Mouse (Mus musculus) lung, postnatal 14 days (tissue): ENCODE data around the gene Mllt10.

Experiments used
- DNase-seq: peaks from one replicate; pipeline ENCODE4 v3.0.0; 2021

Mllt10 gene

DNA sequence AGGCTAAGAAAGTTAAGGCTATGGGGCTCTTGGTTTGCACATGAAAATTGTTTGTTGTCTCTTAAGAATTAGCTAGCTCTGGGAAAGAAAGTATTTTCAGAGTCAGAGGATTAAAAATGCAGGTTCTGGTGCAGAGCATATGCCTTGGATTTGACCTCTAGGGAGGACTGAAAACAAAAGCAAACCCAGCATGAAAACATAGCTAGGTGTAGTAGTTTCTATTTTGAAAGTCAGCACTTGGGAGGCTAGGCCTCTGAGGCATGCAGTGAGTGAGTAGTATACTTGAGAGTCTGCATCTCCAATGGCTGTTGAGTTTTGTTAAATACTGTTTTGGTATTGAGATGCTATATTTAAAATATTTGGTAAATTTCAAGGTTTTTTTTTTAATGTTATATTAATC, 39.3 kb downstream of the Mllt10 start:
- no peak for DNase-seq

DNA sequence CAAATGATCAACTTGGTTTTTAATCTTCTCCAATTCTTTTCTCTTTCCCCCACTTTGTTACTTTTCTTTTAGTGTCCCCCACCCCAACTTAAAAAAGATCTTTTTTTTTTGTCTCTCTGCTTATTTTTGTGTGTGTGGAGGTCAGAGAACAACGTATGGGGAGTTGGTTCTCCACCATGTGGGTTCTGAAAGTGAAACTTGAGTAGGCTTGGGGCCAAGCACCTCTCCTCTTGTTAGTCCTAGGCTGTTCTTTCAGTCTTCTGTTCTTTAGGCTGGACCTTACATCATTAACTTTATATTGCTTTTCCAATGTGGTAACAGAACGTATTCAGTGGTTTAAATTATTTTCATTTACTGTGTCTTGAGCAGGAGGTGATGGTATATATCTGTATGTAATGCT, 40.8 kb downstream of the Mllt10 start:
- DNase-seq: no peak

DNA sequence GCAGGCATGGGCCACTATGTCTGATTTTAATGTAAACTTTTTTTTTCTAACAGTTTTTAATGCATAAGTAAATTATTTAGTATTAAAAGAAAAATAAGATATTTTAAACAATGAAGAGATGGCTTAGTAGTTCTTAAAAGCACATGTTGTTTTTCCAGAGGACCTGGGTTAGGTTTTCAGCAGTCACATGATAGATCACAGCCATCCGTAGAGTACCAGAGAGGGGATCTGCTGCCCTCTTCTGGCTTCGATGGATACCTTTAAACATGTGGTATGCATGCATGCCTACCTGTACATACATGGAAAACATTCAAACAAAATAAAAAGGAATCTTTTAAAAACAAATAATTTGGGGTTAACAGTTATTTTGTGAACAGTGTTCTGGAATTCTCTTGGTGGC, 45.9 kb downstream of the Mllt10 start:
- no peak for DNase-seq

DNA sequence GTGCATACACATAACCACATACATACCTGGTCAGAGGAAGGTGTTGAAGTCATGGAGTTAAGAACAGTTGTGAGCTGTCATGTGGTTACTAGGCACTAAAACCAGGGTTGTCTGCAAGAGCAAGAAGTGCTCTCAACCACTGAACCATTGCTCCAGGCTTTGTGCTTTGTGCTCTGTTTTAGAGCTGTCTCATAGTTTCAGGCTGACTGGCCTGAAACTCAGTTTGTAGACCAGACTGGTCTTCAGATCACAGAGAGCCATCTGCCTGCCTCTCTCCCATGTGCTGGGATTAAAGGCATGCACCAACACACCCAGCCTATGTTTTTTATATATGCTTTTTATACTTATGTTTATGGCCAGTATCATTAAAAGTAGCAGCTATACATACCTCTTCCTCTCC, 52.5 kb downstream of the Mllt10 start:
- no peak for DNase-seq

DNA sequence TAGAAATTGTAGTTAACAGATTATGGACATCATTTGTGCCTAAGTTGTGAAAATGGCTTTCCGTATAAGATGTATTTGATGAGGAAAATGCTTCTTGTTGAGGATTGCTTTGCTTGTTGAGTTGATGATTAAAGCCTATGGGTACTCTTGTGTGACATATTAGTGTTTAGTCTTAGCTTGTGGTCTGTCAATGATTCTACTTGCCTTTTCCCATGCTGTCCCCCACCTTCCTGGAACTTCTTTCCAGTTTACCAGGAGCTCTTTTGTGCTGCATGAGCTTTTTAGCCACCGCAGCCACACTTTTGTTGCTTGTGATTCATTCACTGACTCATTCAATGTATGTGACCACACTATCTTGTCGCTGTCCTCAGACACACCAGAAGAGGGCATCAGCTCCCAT, 53.2 kb downstream of the Mllt10 start:
- DNase-seq: no peak

DNA sequence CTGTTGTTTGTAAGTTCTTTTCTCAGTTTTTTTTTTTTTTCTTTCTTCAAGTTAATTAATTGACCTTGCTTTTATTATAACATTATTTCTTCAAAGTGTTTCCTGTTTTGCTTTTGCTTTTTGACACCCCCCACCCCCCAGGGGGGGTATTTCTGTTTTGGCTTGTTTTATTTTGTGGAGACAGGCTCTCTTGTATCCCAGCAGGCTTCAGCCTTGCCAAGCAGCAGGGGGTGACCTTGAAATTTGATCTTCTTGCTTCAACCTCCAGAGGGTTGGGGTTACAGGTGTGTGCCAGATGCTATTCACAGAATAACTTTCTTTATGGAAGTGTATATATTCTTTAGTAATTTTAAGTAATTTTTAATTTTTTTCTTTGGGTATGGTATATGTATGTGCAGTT, 56.4 kb downstream of the Mllt10 start:
- DNase-seq: no peak

DNA sequence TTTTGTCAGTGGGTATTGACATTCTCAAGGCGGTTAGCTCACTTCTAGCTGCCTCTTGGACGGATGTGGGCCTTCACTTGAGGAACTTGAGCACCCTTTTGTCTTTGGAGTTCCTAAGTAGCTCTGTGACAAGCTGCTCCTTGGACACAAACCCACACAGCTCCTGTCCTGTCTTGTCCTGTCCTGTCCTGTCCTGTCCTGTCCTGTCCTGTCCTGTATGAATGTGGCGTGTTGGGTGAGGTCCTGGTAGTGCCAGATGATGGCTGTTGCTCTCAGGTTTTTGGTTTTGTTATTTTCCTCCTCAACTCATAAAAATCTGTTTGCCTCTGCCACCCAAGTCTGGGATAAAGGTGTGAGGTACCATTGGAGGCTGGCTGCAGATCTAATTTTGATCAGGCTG, 61.4 kb downstream of the Mllt10 start:
- DNase-seq: no peak

DNA sequence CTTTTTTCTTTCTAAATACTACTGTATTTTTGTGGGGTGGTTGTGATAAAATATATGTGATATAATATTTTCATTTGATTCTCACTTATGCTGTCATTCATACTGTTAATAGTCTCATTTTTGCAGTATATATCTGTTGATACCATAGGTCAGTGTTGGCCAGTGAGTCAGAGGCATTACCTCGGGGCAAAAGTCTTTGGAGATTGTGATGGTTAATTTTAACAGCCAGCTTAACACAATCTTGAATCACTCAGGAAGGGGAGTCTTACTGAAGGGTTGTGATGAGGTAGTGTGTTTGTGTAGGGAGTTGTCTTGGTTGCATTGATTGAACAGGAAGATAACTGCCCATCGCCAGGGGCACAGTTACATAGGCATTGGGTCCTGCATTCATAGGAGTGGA, 83.1 kb downstream of the Mllt10 start:
- no peak for DNase-seq

DNA sequence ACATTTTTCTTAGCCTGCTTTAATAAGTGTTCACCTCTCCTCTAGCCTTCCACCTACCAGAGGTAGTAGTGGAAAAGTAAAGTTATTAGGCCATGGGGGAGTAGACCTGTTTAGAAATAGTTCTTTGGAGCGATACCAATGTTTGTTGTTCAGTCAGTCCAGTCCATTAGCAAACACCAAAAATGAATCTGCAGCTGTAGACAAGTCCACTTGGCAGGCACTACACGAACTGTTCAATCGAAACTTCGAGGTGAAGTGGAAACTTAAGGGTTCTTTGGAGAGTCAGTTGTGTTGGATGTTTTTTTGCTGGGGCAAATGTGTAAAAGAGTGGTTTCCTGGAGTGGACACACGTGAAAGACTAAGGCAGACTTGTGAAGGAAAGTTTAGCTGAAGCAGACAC, 84.6 kb downstream of the Mllt10 start:
- DNase-seq: peak; percentile 14

DNA sequence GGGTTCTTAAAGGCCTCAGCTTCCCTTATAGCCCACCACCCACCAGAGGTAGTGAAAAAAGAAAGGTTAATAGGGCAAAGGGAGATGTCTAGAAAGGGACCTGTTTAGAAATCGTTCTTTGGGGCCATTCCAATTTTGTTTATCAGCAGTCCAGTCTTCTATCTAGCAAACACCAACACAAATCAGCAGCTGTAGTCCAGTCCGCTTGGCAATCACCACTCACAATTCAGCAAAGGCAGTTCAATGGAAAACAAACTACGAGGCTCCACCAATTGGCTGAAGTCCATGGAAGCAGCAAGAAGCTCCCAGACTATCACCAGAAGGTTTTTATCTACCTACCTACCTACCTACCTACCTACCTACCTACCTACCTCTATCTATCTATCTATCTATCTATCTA, 101.1 kb downstream of the Mllt10 start:
- DNase-seq: no peak

DNA sequence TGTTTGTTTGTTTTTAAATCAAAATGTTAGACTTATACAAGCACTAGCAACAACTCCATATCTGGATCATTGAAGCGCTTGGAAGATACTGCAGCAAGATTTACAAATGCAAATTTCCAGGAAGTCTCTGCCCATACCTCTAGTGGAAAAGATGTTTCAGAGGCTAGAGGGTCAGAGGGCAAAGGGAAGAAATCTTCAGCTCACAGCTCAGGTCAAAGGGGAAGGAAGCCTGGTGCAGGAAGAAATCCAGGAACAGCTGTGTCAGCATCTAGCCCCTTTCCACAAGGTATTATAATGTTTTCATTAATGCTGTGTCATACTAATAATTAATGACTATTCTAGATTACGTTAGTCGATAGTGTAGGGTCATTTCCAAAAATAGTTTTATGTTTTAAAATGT, 104.4 kb downstream of the Mllt10 start:
- no peak for DNase-seq

DNA sequence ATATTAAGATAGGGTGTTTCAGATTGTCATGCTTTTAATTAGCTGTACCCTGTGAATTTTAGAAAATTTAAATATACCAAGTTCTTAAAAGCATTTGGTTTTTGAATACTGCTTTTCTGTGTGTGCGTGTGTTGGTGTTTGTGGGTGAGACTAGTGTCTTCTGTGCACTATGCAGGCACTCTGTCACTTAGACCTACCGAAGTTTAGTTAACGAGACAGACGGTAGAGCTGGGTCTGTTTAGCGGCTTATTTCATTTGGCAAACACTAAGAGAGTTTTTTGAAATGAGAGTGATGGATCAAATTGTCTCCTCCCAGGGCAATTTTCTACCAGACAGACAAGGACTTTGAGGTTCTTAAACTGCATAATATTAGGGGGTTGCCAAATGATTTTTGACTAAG, 106.0 kb downstream of the Mllt10 start:
- no peak for DNase-seq

DNA sequence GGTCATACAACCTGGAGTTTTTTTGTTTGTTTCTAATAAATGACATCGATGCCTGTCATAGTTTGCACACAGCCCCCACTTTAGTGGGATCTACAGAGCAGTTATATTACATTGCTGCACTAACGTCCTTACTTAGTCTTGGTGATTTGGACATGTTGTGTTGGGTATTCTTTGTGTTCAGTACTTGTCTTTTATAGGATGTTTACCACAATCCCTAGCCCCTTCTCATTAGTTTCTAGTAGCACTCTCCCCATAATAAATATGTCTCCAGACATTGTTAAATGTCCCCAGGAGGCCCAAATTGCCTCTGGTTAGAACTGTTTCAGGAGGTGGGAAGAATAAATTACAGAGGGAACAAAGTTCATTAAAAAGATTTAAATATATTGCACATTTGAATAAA, 110.5 kb downstream of the Mllt10 start:
- no peak for DNase-seq

DNA sequence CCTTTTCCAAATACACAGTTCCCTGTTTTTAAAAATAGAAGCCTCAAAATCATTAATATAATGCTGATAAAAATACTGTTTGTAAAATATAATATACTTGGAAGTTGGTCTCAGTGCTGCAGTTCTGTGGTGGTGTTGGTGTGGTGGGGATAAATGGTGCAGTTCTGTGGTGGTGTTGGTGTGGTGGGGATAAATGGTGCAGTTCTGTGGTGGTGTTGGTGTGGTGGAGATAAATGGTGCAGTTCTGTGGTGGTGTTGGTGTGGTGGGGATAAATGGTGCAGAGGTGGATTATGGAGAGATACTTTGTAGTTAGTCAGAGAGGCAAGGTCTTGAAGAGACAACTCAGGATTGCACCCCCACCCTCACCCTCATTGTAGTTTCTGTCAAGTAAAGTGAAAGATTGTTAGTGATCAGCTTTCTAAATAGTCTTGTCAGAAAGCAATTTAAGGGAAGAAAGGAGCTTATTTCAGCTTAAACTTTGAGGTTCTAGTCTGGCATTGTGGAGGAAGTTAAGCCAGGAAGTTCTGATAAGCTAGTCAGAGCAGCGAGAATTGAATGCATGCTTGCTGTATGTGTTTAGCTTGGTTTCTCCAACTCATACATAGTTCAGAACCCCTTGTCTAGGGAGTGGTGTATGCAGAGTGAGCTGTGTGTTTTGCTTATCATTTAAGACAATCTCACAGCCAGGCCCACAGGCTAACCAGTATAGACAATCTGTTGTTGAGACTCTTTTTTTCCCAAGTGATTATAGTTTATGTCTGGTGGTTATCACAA, 114.3 kb downstream of the Mllt10 start:
- DNase-seq: no peak

DNA sequence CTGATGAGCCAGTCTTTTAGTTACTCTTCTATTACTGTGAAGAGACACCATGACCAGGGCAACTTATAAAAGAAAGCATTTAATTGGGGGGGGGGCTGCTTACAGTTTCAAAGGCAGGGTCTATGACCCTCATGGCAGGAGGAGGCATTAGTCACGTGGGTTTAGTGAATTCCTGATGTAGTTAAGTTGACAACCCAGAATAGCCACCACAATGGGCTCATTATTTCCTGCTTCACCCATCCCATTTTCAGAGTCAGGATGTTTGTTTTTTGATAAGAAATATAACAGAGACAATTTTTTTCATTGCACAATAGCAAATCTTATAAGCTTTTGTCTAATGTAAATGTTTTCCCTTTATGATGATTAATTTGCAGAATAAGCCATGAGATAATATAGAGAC, 120.2 kb downstream of the Mllt10 start:
- DNase-seq: no peak

DNA sequence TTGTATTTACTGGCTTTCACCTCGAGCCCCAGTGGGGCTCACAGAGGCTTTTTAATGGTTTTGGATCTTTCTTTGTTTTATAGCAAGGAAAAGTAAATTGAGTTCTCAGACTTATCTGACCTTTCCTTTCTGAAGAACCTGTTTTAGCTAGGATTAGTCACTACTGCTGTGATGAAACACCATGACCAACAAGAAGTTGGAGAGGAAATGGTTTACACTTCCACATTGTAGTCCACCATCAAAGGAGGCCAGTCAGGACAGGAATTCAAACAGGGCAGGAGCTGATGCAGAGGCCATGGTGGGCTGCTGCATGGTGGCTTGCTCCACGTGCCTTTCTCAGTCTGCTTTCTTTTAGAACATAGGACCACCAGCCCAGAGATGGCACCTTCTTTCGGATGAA, 121.2 kb downstream of the Mllt10 start:
- no peak for DNase-seq

DNA sequence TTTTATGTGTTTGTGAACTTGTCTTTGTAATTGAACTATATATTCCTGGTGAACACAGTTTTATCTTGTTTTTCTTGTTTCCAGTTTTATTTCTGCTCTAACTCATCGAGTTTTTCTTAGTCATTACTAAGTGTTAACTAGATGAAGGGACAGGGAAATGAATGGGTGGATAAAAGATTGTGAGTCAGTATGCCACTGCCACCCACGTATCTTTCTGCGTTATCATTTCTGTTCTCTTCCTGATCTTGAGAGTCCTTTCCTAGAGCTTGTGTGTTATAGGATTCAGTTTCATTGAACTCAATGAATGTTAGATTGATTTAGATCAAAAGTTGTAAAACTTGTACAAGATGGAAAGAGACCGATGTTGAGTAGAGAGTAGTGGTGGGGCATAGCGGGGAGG, 125.3 kb downstream of the Mllt10 start:
- no peak for DNase-seq

DNA sequence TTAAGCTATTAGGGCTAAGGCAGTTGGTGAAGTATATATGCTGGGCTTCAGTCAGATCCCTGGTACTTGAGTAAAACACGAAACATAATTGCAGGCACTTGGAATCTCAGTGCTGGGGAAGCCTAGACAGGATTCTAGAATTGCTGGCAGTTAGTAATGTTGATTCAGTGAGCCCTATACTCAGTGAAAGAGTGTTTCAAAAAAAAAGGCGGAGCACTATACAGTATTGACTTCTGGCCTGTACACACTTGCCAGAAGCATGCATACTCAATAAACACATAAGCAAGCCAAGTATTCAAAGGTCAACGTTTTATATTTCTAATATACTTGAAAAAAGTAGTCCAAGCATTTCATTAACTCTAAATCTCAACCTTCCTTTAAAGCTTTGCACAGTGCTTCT, 126.6 kb downstream of the Mllt10 start:
- no peak for DNase-seq

DNA sequence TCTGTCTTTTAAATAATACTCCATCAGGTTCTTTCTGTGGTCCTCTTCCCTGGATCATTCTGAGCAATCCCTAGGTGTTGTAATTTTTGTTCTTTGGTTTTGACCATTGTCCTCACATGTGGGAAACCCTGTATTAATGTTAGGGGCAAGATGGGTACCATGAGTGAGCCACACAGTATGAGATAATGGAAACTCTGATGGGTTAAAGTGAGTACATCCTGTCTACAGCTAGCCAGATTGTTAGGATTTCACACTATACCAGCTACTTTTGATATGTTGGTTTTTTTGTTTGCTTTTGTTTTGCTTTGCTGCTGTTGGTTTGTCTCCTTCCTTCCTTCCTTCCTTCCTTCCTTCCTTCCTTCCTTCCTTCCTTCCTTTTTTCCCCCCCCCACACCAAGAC, 128.0 kb downstream of the Mllt10 start:
- DNase-seq: no peak

DNA sequence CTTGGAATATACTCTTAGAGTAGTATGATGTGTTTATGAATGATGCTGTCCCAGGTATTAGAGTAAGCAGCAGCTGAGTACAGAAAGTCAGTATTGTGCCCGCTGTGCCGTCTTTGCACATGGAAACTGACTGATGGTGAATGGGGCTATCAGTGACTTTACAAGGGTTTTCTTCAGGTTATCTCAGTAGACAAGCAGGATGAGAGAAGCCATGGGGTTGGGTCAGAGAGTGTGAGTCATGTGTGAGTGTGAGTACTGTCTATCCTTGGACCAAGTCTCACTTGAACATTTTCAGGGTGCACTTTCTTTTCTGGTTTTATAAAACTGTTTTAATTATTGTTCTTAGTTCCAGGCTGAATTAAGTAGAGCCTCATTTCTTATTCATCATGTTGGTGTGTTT, 133.3 kb downstream of the Mllt10 start:
- DNase-seq: no peak

DNA sequence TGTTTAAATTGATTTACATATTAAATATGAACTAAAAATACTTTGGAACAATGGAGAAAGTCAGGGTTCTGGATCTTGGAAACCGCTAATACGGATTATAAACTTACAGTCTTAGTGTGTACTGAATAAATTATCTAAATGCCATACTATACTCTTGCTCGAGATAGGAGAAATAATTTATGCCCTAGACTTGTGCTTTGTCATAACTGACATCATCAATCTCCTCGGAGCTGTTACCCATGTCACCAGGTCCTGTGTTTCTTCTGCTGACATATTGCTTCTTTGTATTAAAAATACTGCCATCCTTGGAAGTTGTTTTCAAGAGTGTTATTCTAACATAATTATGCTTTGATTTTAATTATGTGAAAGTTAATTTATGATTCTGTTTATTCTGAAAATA, 140.2 kb downstream of the Mllt10 start:
- no peak for DNase-seq

DNA sequence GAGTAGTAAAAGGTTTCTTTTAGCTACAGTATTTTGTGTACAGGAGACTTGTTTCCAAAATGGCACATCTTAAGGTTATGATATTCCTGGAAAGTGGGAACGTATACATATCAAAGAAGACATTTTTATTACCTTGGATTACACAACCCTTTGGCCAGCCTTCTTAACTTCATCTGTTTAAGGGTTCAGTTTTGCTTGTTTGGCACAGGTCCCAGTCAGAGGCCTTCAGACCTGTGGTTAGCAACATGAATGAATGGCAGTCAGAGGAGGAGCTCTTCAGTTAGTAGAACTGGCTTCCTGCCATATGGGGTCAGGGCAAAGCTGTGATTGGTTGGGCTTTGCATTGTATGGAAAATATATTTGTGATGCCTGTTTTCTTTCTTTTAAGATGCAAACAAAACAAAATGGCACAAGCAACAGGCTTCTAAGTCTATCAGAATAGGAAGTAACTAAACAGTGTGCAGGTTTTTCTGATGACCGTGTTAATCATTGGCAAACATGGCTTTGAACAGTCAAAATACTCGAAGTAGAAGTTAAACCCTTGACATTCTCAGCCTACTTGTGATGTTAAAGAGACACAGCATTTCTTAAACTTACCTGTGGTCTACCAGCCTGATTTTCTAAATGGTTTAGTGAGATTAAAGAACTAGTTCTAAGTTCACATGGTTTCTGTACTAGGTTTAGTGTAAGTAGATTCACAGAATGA, 140.8 kb downstream of the Mllt10 start:
- peak; percentile 63 for DNase-seq

DNA sequence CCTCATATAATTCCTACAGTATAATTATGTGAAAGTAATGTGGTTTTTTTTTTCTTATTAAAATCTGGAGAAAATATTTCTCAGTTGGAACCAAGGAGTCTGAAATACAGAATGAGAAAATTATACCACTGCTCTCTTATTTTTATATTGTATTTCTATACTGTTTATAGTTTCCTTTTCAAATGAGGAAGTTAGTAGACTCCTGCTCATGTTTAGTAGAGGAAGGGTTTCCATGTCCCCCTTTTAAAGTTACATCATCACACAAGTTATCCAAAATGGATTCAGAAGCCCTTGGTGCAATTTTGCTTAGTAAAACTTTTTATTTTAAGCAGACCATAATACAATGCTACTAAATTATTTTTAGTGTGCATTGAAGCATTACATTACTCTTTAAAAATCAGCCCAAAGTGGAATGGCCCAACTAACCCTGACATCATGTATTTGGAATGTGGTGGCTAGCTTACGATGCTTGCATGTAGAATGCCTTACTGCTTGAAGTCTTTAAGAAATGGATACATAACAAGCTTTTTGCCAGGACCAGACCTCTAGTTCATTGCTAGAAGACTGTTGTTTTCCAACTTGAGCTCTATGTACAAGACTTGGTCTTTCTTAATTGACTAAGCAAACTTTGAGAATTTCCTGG, 146.9 kb downstream of the Mllt10 start:
- DNase-seq: no peak

DNA sequence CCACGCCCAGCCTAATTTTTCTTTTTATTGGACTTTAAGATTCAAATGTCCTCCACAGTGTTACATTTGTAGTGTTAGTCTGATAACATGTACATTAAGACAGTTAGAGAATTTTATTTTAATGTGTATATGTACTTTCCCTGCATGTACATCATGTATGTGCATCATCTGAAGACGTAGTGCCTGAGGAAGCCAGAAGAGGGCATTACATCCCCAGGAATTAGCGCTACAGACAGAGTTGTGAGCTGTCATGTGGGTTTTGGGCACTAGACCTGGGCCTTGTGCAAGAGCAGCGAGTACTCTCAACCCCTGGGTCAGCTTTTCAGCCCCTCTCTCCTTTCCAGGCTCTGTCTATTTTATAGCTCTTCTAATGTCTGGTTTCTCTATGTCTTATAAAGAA, 147.9 kb downstream of the Mllt10 start:
- no peak for DNase-seq
